Mouse (Mus musculus): Measurements from ENCODE around the gene Trex1. TPM values are rescaled to one million over a fixed set of nuclear protein-coding genes. Genes with fewer than 3 reads are reported as not detected.

The Trex1 gene
- polyA plus RNA-seq, 1 experiment from 2014 or later: 10.9 TPM

DNA sequence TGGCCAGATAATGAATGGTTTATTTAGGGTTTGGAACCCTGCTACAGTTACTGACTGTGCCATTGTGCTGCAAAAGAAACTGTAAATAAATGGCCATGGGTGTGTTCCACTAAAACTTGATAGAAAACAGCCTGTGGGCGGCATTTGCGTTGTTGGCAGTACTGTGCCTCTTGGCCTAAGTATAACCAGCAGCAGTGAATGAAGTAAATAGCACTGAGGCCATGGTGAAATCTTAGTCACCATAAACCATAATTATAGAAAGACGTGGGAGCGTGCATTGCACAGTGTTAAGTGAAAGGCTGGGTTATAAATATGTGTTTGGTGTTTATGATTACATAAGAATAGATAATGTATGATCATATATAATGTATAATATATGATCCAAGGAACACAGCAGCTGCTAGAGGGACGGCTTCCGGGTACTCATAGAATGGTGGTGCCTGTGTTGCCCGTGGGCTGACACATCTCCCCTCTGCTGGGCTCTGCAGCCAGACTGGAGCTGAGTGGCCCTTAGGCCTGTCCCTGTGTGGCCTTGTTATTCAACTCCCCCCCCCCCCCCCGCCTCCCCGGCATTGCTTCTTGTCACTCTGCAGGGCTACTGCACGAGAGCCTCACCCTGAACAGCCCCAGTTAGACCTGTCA lies 50.4 kb downstream of the Trex1 start:
- peaks cover 6% of the 10 kb centered on the region; the same call in 1 of the 2 replicates for H3K36me3 ChIP-seq
- ATAC-seq (ENCODE audit: extremely low read depth, insufficient number of reproducible peaks, low FRiP score, low TSS enrichment): no peak
- H3K9ac ChIP-seq: 0 out of 2 replicates have a peak overlapping the region, but pooled peaks have one; percentile 33
- no peak overlapping the region for H3K4me3 ChIP-seq
- no peak overlapping the region for H3K27ac ChIP-seq (replicated peaks)
- peak overlapping the region; percentile 53 for H3K4me2 ChIP-seq
- H3K27me3 ChIP-seq (replicated peaks): no peaks in the 10 kb centered on the region
- H3K4me1 ChIP-seq: peaks cover 28% of the 10 kb centered on the region
- no peaks in the 10 kb centered on the region for H3K9me3 ChIP-seq
- WGBS: 58% methylated on average over 10 of the region's 10 CpGs

DNA sequence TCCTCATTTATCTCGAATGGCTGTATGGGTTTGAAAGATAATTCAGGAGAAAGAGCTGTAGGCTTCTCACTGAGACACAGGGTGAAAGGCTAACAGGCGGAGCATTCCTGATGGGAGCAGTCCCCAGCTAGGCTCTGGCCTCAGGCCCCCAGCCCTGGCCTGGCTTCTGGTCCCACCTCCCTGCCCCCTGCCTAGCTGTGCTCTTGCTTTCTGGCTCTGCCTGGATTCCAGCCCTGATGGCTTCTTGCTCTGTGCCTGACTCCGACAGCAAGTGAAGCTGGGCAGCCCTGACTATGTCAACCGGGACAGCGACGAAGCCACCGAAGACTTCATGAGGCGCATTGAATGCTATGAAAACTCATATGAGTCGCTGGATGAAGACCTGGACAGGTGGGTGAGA lies 51.5 kb downstream of the Trex1 start:
- Histone ChIP-seq H3K9ac (no peak overlapping the region), H3K4me3 (no peak overlapping the region), H3K27me3 (replicated peaks) (no peaks in the 10 kb centered on the region), H3K27ac (replicated peaks) (no peak overlapping the region), H3K4me2 (no peak overlapping the region), H3K9me3 (no peaks in the 10 kb centered on the region), H3K4me1 (peaks cover 28% of the 10 kb centered on the region), H3K36me3 (peaks cover 6% of the 10 kb centered on the region; the same call in 1 of the 2 replicates)
- WGBS: 76% methylated on average over 9 of the region's 9 CpGs
- no peak for ATAC-seq (ENCODE audit: extremely low read depth, insufficient number of reproducible peaks, low FRiP score, low TSS enrichment)

Other genes with a start within 250 kb of the Trex1 start
- gene Celsr3, start 233.4 kb downstream of the Trex1 start, polyA plus RNA-seq (2015; fragmentation: Nextera tagmentation; extraction: Ambion mirVana): 0.09 and 0.10 TPM in 2 replicates
- 5.1 and 5.7 TPM in 2 replicates for gene Slc26a6, start 206.5 kb downstream of the Trex1 start, polyA plus RNA-seq (2015; fragmentation: Nextera tagmentation; extraction: Ambion mirVana)
- not detected in 2 replicates for gene Tmem89, start 145.1 kb downstream of the Trex1 start, polyA plus RNA-seq (2015; fragmentation: Nextera tagmentation; extraction: Ambion mirVana)
- gene Uqcrc1, start 123.1 kb downstream of the Trex1 start, polyA plus RNA-seq (2015; fragmentation: Nextera tagmentation; extraction: Ambion mirVana): 749 and 828 TPM in 2 replicates
- gene Col7a1, start 106.1 kb downstream of the Trex1 start, polyA plus RNA-seq (2015; fragmentation: Nextera tagmentation; extraction: Ambion mirVana): 0.82 and 1.3 TPM in 2 replicates
- gene Ucn2, start 73.7 kb downstream of the Trex1 start, polyA plus RNA-seq (2015; fragmentation: Nextera tagmentation; extraction: Ambion mirVana): not detected in 2 replicates
- gene Pfkfb4, start 68.0 kb downstream of the Trex1 start, polyA plus RNA-seq (2015; fragmentation: Nextera tagmentation; extraction: Ambion mirVana): 2.8 and 2.9 TPM in 2 replicates
- 63.6 and 69.3 TPM in 2 replicates for gene Shisa5, start 21.2 kb downstream of the Trex1 start, polyA plus RNA-seq (2015; fragmentation: Nextera tagmentation; extraction: Ambion mirVana)
- gene Atrip, start 14.4 kb upstream of the Trex1 start, polyA plus RNA-seq (2015; fragmentation: Nextera tagmentation; extraction: Ambion mirVana): 16.6 and 18.0 TPM in 2 replicates
- gene Ccdc51, start 22.8 kb upstream of the Trex1 start, polyA plus RNA-seq (2015; fragmentation: Nextera tagmentation; extraction: Ambion mirVana): 12.4 and 16.7 TPM in 2 replicates
- 568 and 620 TPM in 2 replicates for gene Tma7, start 22.9 kb upstream of the Trex1 start, polyA plus RNA-seq (2015; fragmentation: Nextera tagmentation; extraction: Ambion mirVana)
- 7.1 and 8.2 TPM in 2 replicates for gene Plxnb1, start 35.7 kb upstream of the Trex1 start, polyA plus RNA-seq (2015; fragmentation: Nextera tagmentation; extraction: Ambion mirVana)
- gene Fbxw21, start 102.3 kb upstream of the Trex1 start, polyA plus RNA-seq (2015; fragmentation: Nextera tagmentation; extraction: Ambion mirVana): not detected in 2 replicates
- not detected in 2 replicates for gene Fbxw13, start 136.2 kb upstream of the Trex1 start, polyA plus RNA-seq (2015; fragmentation: Nextera tagmentation; extraction: Ambion mirVana)
- gene Fbxw20, start 175.0 kb upstream of the Trex1 start, polyA plus RNA-seq (2015; fragmentation: Nextera tagmentation; extraction: Ambion mirVana): not detected in 2 replicates
- gene Fbxw14, start 227.9 kb upstream of the Trex1 start, polyA plus RNA-seq (2015; fragmentation: Nextera tagmentation; extraction: Ambion mirVana): not detected in 2 replicates

Data from heart, embryonic 13.5 days (tissue).